Mouse (Mus musculus) hindbrain, embryonic 16.5 days (tissue): ENCODE data around the gene Srrm2. TPM values are rescaled to one million over a fixed set of nuclear protein-coding genes. Genes with fewer than 3 reads are reported as not detected.

Source experiments
- ATAC-seq: fragments of 200-750 bp; cut with Nextera tagmentation; 2 replicates; pipeline ENCODE4 v1.8.0; 2017; ENCODE audit warnings: moderate TSS enrichment, moderate library complexity
- H3K27ac ChIP-seq: fragments of 300-500 bp; sonication (generic); 2 replicates; pipeline ENCODE4 v1.5.1; 2014; ENCODE audit warnings: low read depth, mild to moderate bottlenecking, control low read depth, low read length, moderate library complexity
- H3K27me3 ChIP-seq: fragments of 300-500 bp; sonication (generic); replicated peaks from 2 replicates; pipeline ENCODE4 v1.6.1; 2014; ENCODE audit warnings: low read length; ENCODE audit not compliant: control insufficient read depth, insufficient read depth
- H3K36me3 ChIP-seq: fragments of 300-500 bp; sonication (generic); 2 replicates; pipeline ENCODE4 v1.6.1; 2014; ENCODE audit warnings: mild to moderate bottlenecking, low read length, moderate library complexity, mixed read lengths; ENCODE audit not compliant: control insufficient read depth, insufficient read depth
- H3K4me1 ChIP-seq: fragments of 300-500 bp; sonication (generic); 2 replicates; pipeline ENCODE4 v1.6.1; 2014; ENCODE audit warnings: low read depth, low read length; ENCODE audit not compliant: control insufficient read depth, insufficient read depth
- H3K4me2 ChIP-seq: fragments of 300-500 bp; sonication (generic); 2 replicates; pipeline ENCODE4 v1.6.1; 2014; ENCODE audit warnings: mild to moderate bottlenecking, low read length, control low read depth, moderate library complexity
- H3K4me3 ChIP-seq: fragments of 300-500 bp; sonication (generic); 2 replicates; pipeline ENCODE4 v1.5.1; 2014; ENCODE audit warnings: mild to moderate bottlenecking, low read length, control low read depth, moderate library complexity
- H3K9ac ChIP-seq: fragments of 300-500 bp; sonication (generic); 2 replicates; pipeline ENCODE4 v1.6.1; 2014; ENCODE audit warnings: low read depth, mild to moderate bottlenecking, control low read depth, low read length, moderate library complexity
- H3K9me3 ChIP-seq: fragments of 300-500 bp; sonication (generic); 2 replicates; pipeline ENCODE4 v1.6.1; 2014; ENCODE audit warnings: mild to moderate bottlenecking, low read length, moderate library complexity; ENCODE audit not compliant: control insufficient read depth
- WGBS: fragments of 180-500 bp; shearing (Covaris S2); extraction: QIAGEN DNeasy Blood & Tissue Kit; methylation state at CpG from one replicate; pipeline ENCODE4 v1.1.7; 2014; 5-methylcytosine and 5-hydroxymethylcytosine counted together
- polyA plus RNA-seq: library from polyadenylated mRNA; unstranded; fragments of >200 nt; fragmentation: Nextera tagmentation; extraction: Ambion mirVana; gene quantifications from 2 replicates; pipeline ENCODE4 v1.2.1, GENCODE M21; 2015

Gene Srrm2
- polyA plus RNA-seq, 1 experiment from 2014 or later = 420 TPM

- Histone ChIP-seq H3K36me3 (no peaks in the 10 kb centered on the region), H3K9ac (no peak overlapping the region), H3K27me3 (no peaks in the 10 kb centered on the region), H3K4me3 (no peak overlapping the region), H3K27ac (no peak overlapping the region), H3K4me2 (no peak overlapping the region), H3K4me1 (0 out of 2 replicates have a peak, but pooled peaks cover 3% of the 10 kb centered on the region), H3K9me3 (no peaks in the 10 kb centered on the region)
- WGBS = 79% methylated on average over 10 of the region's 10 CpGs
- ATAC-seq = no peak
These were observed 14.1 kb upstream of the Srrm2 start for GRCm38 (mm10) chr17:23776216-23776615.

GRCm38 (mm10) chr17:23777141-23777540 lies 13.2 kb upstream of the Srrm2 start:
- Histone ChIP-seq H3K4me3 (no peak overlapping the region), H3K36me3 (no peaks in the 10 kb centered on the region), H3K4me1 (0 out of 2 replicates have a peak, but pooled peaks cover under 1% of the 10 kb centered on the region), H3K9ac (no peak overlapping the region), H3K4me2 (no peak overlapping the region), H3K27me3 (no peaks in the 10 kb centered on the region), H3K9me3 (no peaks in the 10 kb centered on the region), H3K27ac (no peak overlapping the region)
- no peak for ATAC-seq
- WGBS = 76% methylated on average over 2 of the region's 2 CpGs

DNA sequence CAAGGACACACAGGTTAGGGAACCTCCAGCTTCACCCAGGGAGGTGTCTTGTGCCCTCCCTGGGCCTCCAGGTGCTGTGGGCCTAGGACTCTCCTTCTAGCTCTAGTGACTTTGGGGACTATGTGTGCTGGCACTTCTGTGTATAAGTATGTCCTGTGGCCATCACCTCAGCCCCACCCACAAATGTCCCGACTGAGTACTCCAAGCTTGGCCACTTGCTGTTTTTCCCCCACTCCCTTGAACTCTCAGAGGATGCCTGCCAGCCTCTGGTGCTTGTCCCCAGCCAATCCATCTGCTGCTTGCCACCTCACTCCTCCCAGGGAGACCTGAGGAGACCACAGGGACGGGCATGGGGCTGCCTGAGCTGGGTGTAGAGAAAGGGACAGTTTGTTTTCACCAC lies 11.9 kb upstream of the Srrm2 start:
- Histone ChIP-seq H3K36me3 (no peaks in the 10 kb centered on the region), H3K9me3 (no peaks in the 10 kb centered on the region), H3K4me2 (no peak overlapping the region), H3K27me3 (no peaks in the 10 kb centered on the region), H3K4me3 (no peak overlapping the region), H3K27ac (no peak overlapping the region), H3K4me1 (no peaks in the 10 kb centered on the region), H3K9ac (no peak overlapping the region)
- 63% methylated on average over 2 of the region's 2 CpGs for WGBS
- no peak for ATAC-seq

GRCm38 (mm10) chr17:23783352-23783751 lies 7.0 kb upstream of the Srrm2 start:
- Histone ChIP-seq H3K9me3 (no peaks in the 10 kb centered on the region), H3K27me3 (no peaks in the 10 kb centered on the region), H3K36me3 (no peaks in the 10 kb centered on the region), H3K9ac (no peak overlapping the region), H3K4me2 (no peak overlapping the region), H3K27ac (no peak overlapping the region), H3K4me1 (no peaks in the 10 kb centered on the region; the same call in 1 of the 2 replicates), H3K4me3 (no peak overlapping the region)
- no peak for ATAC-seq

DNA sequence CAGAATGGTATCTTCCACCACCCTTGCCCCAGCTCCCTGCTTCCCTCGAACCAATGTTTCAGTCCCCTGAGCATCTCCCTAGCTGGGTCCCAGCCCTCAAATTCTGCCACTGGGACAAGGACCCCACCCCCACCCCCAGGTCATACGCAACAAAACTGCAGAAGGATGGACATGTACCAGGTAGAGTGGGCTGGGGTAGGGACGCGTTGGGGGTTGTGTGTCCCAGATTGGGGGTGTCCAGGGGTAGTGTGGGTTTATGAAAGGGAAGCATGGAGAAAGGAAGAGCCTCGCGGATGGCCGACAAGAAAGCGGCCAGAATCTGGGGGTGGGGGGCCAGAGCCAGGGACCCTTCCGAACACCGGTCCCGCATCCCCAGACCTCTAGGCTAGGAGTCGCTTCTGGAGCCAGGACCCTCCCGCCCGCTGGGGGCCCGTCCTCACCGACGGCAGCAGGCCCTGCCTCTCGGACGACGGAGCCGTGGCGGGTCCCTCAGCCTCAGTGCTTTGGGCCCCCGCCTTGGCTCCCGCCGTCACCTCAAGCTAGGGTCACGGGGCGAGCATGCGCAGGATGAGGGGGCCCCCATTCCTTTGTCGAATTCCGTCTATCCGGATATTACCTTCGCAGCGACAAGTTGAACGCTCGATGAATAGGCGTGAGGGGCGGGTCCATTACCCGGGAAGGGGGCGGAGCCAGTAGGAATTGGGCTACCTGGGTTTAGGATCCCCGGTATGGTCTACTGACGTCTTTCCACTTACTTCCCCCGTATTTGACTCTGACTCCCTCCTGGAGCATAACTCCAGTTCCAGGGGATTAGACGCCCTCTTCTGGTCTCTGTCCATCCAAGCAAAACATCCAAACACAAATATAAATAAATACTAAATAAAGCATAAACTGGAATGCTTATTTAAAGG lies 4.5 kb upstream of the Srrm2 start, which contains the start of gene Flywch2:
Gene Flywch2 (minus strand): TSS at position 521 of the 911 bp plus-strand sequence.
- Histone ChIP-seq H3K27me3 (no peaks in the 10 kb centered on the region), H3K9me3 (no peaks in the 10 kb centered on the region), H3K36me3 (no peaks in the 10 kb centered on the region), H3K4me3 (peak within 1 kb of the TSS; percentile 69), H3K9ac (peak within 1 kb of the TSS; percentile 88), H3K4me1 (no peaks in the 10 kb centered on the region; the same call in none of the 2 replicates), H3K27ac (peak within 1 kb of the TSS; percentile 92), H3K4me2 (peak within 1 kb of the TSS; percentile 81)
- WGBS = 4% methylated on average over 42 of the region's 43 CpGs
- ATAC-seq = peak; percentile 93

DNA sequence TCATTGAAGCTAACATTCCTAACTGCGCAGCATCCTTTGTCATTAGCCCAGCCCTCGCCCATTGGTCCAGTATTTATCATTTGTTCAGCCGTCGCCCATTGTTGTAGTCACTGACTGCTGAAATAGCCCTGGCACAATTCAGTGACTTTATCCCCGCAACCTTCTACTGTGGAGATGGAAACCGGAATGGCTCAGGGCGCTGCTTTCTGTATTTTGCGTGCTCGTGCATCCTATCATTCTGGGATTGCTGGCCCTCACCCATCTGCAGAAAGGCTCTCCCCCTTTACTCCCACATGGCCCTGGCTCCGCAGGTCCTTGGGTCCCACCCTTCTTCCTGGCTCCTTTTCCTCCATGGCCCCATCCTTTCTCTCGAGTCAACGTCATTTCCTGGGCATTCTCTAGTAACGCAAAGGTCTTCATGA lies 3.8 kb upstream of the Srrm2 start:
- peak overlapping the region; percentile 92 for H3K27ac ChIP-seq
- peak; percentile 74 for ATAC-seq

DNA sequence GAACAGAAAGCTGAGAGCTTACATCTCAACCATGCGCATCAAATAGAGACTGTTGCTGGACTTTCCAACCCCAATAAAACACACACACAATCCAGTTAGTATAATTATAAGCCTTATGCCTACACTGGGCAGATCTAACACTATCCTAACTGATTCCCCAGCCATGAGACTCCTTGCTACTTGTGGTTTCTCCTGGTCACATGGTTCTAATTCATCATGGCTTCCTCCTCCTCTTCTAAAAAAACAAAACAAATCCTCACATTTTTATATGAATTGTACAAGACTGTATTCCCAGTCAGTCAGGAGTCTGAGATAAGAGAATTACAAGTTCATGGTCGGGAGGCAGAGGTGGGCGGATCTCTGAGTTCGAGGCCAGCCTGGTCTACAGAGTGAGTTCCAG lies 1.4 kb upstream of the Srrm2 start:
- H3K9ac ChIP-seq = no peak overlapping the region
- no peak overlapping the region for H3K27ac ChIP-seq
- 93% methylated on average over 4 of the region's 4 CpGs for WGBS
- no peaks in the 10 kb centered on the region for H3K36me3 ChIP-seq
- H3K27me3 ChIP-seq = no peaks in the 10 kb centered on the region
- H3K4me2 ChIP-seq = no peak overlapping the region
- ATAC-seq = no peak
- no peak overlapping the region for H3K4me3 ChIP-seq
- no peaks in the 10 kb centered on the region for H3K9me3 ChIP-seq
- peaks cover 3% of the 10 kb centered on the region for H3K4me1 ChIP-seq

More for the DNA sequence above, 3.8 kb upstream of the Srrm2 start:
- no peaks in the 10 kb centered on the region for H3K27me3 ChIP-seq
- H3K4me1 ChIP-seq = no peaks in the 10 kb centered on the region; the same call in none of the 2 replicates
- peak overlapping the region; percentile 81 for H3K4me2 ChIP-seq
- H3K36me3 ChIP-seq = no peaks in the 10 kb centered on the region
- peak overlapping the region; percentile 69 for H3K4me3 ChIP-seq
- 6% methylated on average over 13 of the region's 13 CpGs for WGBS
- no peaks in the 10 kb centered on the region for H3K9me3 ChIP-seq
- H3K9ac ChIP-seq = peak overlapping the region; percentile 88

DNA sequence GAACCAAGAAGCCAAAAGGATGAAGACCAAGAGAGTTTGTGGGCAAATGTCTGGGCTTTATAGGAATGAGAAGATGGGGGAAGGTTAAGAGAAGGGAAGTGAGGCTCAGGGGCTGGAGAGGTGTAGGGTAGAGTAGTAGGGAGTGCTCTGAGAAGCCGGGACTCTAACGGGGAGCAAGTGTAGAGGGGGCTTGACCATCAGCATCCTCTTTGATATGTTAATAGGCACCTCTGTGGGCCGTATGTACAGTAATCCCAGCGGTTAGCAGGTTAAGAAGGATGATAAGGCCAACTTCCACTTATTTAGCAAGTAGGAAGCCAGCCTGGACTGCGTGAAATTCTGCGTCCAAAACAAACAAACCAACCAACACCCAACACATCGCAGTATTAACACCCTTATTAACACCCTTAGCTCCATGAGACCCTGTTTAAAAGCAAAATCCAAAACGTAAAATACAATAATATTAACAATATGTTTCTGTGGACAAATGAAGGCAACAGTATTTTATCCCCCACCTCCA lies 523 bp upstream of the Srrm2 start:
- H3K4me1 ChIP-seq = peaks cover 3% of the 10 kb centered on the region
- ATAC-seq = no peak
- no peaks in the 10 kb centered on the region for H3K27me3 ChIP-seq
- peak overlapping the region; percentile 88 for H3K9ac ChIP-seq
- H3K27ac ChIP-seq = peak overlapping the region; percentile 95
- no peaks in the 10 kb centered on the region for H3K36me3 ChIP-seq
- peak overlapping the region; percentile 55 for H3K4me3 ChIP-seq
- no peaks in the 10 kb centered on the region for H3K9me3 ChIP-seq
- H3K4me2 ChIP-seq = peak overlapping the region; percentile 90
- WGBS = 11% methylated on average over 8 of the region's 8 CpGs

- peak overlapping the region; percentile 88 for H3K9ac ChIP-seq
- H3K4me2 ChIP-seq = peak overlapping the region; percentile 90
- H3K9me3 ChIP-seq = no peaks in the 10 kb centered on the region
- peaks cover 3% of the 10 kb centered on the region for H3K4me1 ChIP-seq
- H3K36me3 ChIP-seq = no peaks in the 10 kb centered on the region
- H3K27me3 ChIP-seq = no peaks in the 10 kb centered on the region
- 47% methylated on average over 2 of the region's 2 CpGs for WGBS
- peak overlapping the region; percentile 55 for H3K4me3 ChIP-seq
- ATAC-seq = no peak
- peak overlapping the region; percentile 95 for H3K27ac ChIP-seq
These were observed 686 bp downstream of the Srrm2 start for GRCm38 (mm10) chr17:23791079-23791357.
